Mouse (Mus musculus) heart, postnatal 0 days (tissue): ENCODE measurements at regions not wholly inside any gene's neighbourhood (a gene's known extent, or its start where the extent isn't known, plus 50 kb on each side); places are given as distances from the start of the nearest gene placed in this dataset.

Source experiments
- CTCF ChIP-seq: IDR thresholded peaks from 2 replicates; pipeline ENCODE4 v1.5.1; 2016; ENCODE audit warnings: antibody characterized with exemption, control low read depth, low read depth
- EP300 ChIP-seq: IDR thresholded peaks from 2 replicates; pipeline ENCODE4 v1.6.1; 2016; ENCODE audit warnings: antibody characterized with exemption, low read depth

DNA sequence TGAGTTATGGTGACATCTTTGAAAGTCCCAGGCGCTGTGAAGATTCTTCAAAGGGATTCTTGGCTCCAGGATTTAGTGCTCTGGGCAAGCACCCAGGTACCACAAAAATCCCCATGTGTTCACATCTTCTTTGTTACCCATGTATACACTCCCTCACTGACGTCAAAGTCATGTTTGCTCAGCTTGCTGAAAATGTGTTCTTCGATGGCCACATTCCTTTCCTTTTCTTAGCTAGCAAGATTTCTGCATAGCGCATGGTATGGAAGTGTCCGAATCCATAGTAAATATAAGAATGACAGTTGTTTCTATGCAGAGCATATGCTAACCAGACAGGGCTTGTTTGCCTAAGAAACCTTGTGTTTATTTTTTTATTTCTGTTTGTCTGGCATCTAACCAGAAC is 202.2 kb upstream of the Tbx18 start:
- TF ChIP-seq EP300, result no peak
- no peak for TF ChIP-seq CTCF
